Mouse (Mus musculus) ovary, postnatal 36 days (tissue): ENCODE results near the gene Atg13.

ENCODE experiments used
- DNase-seq: peaks from one replicate; pipeline ENCODE4 v3.0.0; 2022; ENCODE audit warnings: low spot score, mixed read lengths

Gene Atg13

DNA sequence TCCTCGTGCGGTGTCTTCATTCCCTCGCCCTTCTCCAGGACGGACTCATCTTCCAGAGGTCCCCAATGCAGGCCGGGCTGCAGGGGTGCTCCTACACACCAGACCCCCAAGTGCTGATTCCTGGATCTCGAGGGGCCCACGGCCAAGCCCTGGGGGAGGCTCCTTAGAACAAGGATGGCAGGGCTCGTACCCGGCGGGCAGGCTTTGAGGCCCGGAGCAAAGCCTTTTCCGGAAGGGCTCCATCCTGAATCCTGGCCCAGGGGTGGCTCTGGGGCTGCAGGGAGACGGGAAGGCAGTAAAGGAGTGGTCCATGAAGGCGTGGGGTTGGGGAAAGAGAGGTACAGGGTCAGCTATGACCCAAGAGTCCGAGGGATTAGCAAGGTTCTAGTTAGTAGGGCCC, 61.2 kb downstream of the Atg13 start:
- DNase-seq = no peak

DNA sequence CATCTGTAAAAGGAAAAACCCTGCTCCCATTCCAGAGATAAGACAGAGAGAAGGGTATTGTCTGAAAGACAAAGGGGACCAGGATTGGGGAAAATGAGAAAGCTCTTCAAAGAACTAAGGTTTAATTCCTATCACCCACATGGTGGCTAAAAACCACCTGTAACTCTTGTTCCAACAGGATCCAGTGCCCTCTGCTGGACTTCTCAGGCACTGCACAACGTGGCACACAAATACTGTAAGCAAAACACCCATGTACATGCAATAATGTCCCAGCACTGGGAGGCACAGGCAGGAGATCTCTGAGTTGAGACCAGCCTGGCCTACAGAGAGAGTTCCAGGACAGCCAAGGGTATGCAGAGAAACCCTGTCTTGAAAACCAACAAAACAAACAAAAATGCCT, 63.6 kb downstream of the Atg13 start:
- no peak for DNase-seq

DNA sequence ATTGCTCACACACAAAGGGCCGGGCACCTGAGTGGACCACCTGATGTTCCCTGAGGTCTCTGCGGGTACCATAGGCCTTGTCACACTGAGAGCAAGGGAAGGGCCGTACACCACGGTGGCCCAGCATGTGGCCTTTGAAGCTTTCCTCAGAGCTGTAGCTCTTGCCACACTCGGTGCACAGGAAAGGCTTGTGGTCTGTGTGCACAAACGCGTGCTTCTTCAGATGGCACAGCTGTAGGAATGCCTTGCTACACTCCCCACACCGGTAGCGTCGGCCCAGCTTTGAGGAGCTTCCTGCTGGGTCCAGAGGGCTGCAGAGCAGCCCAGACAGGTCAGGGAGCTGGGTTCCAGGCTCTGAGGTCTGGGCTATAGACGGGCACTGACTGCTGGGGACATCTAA, 64.6 kb downstream of the Atg13 start:
- no peak for DNase-seq

DNA sequence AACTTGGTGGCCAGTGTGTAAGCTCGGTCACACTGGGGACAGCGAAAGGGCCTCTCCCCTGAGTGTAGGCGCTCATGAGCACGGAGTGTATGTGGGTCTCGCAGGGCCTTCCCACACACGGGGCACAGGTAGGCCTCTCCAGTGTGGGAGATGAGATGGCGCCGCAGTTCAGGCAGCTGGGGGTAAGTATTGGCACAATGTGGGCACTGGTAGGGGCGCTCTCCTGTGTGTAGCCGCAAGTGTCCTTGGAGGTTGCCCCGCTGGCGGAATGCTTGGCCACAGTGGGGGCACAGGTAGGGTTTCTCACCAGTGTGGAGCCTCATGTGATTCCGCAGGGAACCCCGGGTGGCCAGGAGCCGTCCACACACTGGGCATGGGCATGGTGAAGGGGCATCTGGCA, 65.0 kb downstream of the Atg13 start:
- DNase-seq = no peak

DNA sequence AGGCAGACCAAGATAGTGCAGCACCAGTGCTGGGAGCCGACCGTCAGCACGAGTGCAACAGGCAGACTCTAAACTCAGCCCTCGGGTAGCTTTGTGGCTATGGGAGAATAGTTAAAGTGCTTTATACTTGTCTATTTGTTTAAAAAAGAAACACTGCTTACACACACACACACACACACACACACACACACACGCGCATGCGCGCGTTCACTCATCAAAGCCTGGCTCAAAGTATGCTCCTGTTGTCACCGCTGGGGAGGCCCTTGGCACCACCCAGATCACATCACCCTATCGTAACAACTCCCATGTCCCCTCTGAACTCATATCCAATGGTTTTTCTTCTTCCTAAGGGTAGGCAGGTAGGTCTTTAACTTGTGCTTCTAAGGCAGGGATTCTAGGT, 66.4 kb downstream of the Atg13 start:
- DNase-seq = no peak

DNA sequence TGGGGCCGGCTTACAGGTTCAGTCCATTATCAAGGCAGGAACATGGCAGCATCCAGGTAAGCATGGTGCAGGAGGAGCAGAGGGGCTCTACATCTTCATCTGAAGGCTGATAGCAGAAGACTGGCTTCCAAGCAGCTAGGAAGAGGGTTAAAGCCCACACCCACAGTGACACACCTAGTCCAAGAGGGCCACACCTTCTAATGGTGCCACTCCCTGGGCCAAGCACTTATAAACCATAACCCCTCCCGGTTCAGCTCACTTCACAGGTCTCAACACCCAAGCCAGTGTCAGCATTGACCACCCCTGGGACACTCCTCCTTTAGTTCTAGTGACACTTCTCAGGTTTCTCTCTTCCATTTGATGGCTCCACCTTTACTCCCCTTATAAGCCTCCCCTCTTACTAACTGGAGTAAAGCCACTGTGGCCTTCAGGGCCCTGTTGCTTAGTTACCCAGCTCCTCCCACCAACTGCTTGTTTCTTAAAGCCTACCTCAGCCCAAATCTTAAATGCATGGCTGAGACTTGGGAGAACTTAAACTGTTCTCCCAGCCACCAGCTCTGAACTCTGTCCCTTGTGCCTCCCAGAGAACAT, 67.5 kb downstream of the Atg13 start:
- DNase-seq = no peak

DNA sequence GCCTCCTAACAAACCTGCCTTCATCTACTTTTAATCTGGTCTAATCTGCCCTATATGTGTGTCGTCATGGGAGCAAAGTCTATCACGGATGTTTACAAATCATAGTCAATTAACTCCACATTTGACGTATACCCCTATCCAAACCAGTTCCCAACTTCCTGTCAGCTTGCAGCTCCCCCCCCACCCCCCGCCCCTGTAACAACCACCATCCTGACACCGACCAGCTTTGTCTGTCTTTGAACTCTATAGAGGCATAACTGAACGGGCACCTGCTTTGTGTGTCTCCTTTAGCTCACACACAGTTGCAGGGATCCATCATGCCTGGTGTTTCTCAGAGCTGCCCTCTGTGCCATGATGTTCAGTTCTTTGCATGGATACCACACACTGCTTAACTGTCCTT, 71.4 kb downstream of the Atg13 start:
- no peak for DNase-seq

DNA sequence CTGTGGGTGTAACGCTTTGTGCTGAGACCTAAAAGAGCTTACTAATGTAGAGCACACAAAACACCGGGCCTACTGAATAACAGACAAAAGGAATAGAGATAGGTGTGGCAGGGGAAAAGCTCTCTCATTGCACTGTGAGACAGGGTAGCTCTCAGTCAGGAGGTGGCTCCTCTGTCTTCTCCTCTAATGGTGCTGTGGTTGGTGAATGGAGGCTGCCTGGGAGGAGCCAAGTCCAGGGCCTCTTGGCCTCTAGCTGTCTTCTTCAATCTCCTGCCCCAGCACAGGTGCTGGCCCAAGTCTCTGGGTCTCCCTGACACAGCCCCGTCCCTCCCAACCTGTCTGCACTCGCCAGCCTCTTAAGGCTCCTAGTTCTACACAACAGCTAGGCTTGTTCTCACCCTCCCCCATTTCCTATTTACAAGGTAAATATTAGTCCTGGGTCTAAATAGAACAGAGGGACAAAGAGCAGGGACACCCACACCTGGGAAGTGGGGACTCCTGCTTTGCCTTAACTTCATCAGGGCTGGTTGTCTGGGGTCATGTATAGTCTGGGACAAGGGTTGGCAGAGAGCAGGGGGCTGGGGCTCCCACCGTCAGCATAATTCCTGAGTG, 73.5 kb downstream of the Atg13 start:
- DNase-seq = no peak

DNA sequence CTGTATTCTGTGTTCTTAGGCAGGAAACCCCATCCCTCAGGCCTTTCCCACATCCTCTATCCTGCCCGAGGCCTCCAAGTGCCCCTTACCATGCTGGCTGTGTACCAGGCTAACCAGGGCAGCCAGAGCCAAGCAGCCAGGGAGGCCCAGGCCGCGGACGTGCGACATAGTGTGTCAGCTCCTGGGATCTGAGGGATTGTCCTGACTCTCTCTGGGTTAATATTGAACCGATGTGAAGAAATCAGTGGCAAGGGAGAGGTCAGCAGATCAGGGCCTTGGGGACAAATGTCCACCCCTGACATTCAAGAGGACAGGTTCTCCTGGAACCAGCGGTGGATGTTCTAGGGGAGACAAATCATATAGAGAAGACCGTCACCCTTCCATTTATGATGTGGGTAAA, 74.1 kb downstream of the Atg13 start, which contains the start of gene F2:
Gene F2 (minus strand): TSS at position 186 of the 400 bp plus-strand sequence.
- DNase-seq = no peak

DNA sequence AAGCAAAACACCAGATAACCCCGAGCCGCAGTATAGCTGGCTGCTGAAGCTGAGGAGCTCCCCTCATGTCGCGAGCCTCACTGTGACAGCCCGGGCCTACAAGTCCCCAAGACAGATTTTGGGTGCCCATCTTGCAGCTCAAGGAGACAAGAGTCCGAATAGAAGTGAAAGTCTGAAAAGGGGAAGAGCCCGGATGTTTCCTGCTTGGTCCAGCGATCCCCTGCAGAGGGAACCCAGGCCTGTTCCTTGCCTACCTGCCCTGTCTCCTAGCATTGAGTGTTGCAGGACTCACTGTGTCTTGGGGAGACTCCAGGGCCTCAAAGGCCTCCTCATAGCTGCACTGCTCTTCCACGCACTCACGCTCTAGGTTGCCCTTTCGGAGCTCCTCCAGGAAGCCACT, 74.9 kb downstream of the Atg13 start:
- no peak for DNase-seq

DNA sequence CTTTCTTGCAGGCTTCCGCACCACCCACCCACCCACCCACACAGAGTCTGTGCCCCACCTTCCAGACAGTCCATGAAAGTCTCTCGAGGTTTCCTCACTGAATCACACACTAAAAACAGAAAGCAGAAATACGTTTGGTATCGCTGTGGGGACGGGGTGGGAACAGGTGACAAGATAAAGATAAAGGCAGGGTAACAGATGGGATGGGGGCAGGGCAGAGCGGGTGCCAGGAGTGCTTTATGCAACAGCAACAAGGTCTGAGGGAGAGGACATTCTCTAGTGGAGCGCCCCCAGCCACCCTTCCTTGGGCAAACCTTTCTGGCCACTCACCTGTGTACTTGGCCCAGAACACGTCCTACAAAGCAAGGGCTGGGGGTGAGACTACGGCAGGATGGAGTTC, 75.5 kb downstream of the Atg13 start:
- no peak for DNase-seq

DNA sequence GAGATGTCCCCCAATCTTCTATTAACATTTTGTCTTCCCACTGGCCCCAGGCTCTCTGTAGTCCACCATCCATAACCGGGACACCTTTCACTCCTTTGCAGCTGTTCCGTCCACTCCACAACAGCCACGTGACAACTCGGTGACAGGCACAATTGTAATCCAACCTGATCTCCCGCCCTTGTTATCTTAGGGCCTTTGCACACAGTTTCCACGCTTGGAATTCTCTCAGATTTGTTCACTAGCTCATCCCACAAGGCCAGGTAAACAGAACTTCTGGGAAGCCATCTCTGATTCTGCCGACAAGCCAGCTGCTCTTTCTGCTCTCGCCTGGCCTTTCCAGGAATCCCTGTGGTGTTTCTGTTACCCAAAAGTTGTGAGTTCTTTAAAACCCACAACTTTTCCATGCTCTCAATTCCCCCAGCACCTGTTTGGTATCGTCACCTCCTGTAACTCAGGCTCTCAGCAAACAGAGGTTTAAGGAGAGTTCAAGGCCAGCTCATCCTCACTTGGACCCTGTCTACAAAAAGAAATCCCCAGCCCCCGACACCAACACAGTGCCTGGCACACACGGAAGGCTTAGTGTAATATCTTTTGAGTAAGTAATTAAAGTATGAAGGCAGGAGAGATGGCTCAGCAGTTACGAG, 76.9 kb downstream of the Atg13 start:
- DNase-seq = no peak

DNA sequence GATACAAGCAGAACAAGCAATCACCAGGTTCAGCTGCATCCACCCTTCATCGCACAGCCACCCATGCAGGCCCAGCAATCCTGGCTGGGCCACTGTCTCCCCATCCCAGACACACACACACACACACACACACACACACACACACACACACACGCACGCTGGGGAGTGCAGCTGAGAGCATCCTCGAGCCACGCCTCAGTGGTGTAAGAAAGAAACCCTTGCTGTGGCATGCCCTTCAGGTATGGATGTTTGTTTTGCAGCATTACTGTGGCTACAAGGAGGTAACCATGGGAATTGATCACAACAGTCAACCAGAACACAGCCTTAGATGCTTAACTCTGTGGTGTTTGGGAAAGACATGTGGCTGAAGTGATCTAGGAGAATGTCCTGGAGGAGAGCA, 78.1 kb downstream of the Atg13 start:
- DNase-seq = no peak

DNA sequence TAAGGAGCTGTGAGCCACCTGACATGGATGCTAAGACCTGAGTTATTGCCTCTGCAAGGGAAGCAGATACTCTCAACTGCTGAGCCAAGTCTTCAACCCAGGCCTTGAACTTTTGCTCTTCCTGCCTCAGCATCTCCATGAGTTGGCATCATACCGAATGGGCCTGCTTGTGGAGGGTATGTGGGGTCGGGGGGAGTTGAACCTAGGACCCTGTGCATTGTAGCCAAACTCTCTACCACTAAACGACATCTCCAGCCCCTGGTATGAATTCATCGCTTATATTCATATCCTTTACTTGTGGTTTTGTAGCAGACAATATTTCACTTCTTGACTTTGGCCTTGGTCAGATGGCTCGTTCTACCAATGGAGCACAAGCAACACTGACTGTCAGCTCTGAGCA, 78.5 kb downstream of the Atg13 start:
- DNase-seq = no peak

DNA sequence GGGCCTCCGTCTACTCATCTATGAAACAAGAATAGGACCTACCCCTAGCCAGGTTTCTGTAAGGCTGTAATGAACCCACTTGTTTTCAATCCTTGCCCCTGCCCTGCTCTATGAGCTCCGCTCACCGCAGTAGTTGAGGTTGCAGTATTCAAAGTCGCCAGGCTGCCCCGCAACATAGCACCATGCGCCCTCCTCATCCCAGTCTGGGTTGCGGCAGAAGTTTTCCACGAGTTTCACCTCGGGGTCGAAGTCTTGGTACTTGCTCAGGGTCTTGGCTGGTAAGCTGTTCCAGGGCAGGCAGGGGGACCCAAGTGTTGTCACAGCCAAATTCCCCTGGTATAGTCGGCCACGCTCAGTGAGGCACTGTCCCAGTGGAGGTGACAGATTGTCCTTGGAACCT, 80.0 kb downstream of the Atg13 start:
- no peak for DNase-seq

DNA sequence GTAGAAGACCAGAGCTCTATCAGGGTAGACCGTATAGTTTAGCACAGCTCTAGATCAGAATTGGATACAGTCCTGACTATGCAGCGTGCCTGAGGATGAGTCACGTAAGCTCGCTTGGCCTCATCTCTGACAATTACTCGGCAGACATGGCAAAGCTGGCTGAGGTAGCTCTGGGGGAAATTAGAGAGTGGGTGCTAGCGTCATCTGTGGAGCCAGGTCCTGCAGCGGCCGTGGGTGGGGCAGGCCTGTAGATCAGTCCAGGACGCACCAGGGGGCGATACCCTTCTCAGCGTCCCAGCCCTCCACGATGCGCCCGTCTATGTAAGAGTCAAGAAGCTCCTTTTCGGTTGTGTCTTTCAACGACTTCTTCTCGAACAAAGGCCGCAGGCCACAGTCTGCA, 80.7 kb downstream of the Atg13 start:
- DNase-seq = no peak

DNA sequence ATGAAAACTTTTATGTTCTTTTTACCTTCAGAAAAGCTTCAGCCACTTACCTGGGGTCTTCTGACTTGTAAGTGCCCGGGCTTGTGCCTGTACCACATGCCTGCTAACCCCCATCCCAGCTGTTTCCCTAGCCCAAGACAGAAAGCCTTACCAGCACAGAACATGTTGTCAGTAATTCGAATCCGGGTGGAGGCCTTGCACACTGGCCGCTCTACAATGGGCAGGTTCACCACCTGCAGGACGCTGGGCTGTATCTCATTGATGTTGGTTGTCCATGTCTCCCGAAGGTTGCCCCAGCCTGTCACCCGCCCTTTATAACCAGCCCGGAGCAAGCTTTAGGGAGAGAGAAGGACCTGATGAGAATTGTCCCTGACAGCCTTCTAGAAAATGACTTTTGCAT, 82.2 kb downstream of the Atg13 start:
- no peak for DNase-seq

DNA sequence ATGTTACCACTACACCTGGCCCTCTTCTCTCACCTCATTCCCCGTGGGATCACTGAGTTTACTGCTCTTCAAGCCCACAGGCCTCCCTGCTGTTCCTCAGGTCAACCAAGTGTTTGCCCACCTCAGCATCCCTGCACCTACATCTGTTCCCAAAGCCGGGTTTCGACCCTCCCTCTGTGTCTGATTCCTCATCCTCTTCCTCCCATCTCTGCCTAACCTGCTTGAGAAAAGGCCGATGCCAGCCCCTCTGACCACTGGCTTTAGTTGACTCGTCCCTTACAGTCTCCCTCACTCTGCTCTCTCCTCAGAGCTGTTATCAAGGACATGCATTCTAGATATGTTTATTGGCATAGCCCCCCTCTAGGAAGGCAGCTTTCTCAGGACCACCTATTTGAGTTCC, 82.9 kb downstream of the Atg13 start:
- DNase-seq = no peak
